Mouse (Mus musculus) heart, adult 2 months (tissue): ENCODE data around the gene Creb1. TPM values are rescaled to one million over a fixed set of nuclear protein-coding genes. Genes with fewer than 3 reads are reported as not detected.
"Not testable (repeated sequence)": the region's sequence is repeated elsewhere in the genome, so short reads cannot be mapped to it uniquely, and the experiment has no call there.

Source experiments
- DNase-seq, 2 experiments: peaks; one replicate each; pipeline ENCODE4 v3.0.0; 2021
- H3K27ac ChIP-seq: fragments of 200-600 bp; 2 replicates; pipeline ENCODE4 v1.8.1; 2022
- H3K27me3 ChIP-seq: fragments of 200-500 bp; 2 replicates; pipeline ENCODE4 v1.6.1; 2012; ENCODE audit warnings: mild to moderate bottlenecking, low read length, inconsistent platforms, mixed read lengths; ENCODE audit not compliant: control insufficient read depth, insufficient read depth
- H3K36me3 ChIP-seq: fragments of 200-500 bp; 2 replicates; pipeline ENCODE4 v1.6.1; 2012; ENCODE audit warnings: low read length, inconsistent platforms; ENCODE audit not compliant: control insufficient read depth, insufficient read depth
- H3K4me1 ChIP-seq: fragments of 200-500 bp; 2 replicates; pipeline ENCODE4 v1.6.1; 2011; ENCODE audit warnings: low read length; ENCODE audit not compliant: control insufficient read depth, insufficient read depth
- H3K4me3 ChIP-seq: fragments of 200-600 bp; 2 replicates; pipeline ENCODE4 v1.8.1; 2022
- H3K79me2 ChIP-seq: fragments of 200-500 bp; replicated peaks from 2 replicates; pipeline ENCODE4 v1.6.1; 2012; ENCODE audit warnings: mild to moderate bottlenecking, inconsistent platforms, low read length, moderate library complexity, mixed read lengths; ENCODE audit not compliant: control insufficient read depth, insufficient read depth
- H3K9ac ChIP-seq: fragments of 200-500 bp; 2 replicates; pipeline ENCODE4 v1.6.1; 2012; ENCODE audit warnings: low read depth, mild to moderate bottlenecking, control low read depth, inconsistent platforms, low read length, mixed read lengths
- CTCF ChIP-seq: fragments of 200-600 bp; IDR thresholded peaks from 2 replicates; pipeline ENCODE4 v1.8.1; 2022; ENCODE audit warnings: antibody characterized with exemption, mild to moderate bottlenecking, moderate library complexity
- EP300 ChIP-seq: fragments of 200-500 bp; IDR thresholded peaks from 2 replicates; pipeline ENCODE4 v1.6.1; 2011; ENCODE audit warnings: low read depth, low read length, control low read depth; ENCODE audit not compliant: insufficient read depth
- POLR2A ChIP-seq: fragments of 200-500 bp; IDR thresholded peaks from 2 replicates; pipeline ENCODE4 v1.6.1; 2011; ENCODE audit warnings: mild to moderate bottlenecking, low read depth, low read length, control low read depth; ENCODE audit not compliant: insufficient read depth
- WGBS: fragments of 180-500 bp; shearing (Covaris S2); methylation state at CpG from one replicate; pipeline ENCODE4 v1.1.7; 2018; 5-methylcytosine and 5-hydroxymethylcytosine counted together
- intact Hi-C: fragments of 180-260 bp; cut with DNase I; formaldehyde crosslinking; loops from one replicate; pipeline ENCODE4 v1.15.1; 2025
- polyA plus RNA-seq: library from polyadenylated mRNA; depleted of rRNA; stranded (reverse); fragments of >200 nt; gene quantifications from 2 replicates; pipeline ENCODE4 v1.2.3, GENCODE M21; 2012
- total RNA-seq, 2 experiments: library from RNA; stranded (reverse); gene quantifications; 2 replicates each; pipeline ENCODE4 v1.2.3; 2021

Gene Creb1
- total and polyA plus RNA-seq, 3 experiments, result 7.5 to 28.8 (median 25.2) TPM

DNA sequence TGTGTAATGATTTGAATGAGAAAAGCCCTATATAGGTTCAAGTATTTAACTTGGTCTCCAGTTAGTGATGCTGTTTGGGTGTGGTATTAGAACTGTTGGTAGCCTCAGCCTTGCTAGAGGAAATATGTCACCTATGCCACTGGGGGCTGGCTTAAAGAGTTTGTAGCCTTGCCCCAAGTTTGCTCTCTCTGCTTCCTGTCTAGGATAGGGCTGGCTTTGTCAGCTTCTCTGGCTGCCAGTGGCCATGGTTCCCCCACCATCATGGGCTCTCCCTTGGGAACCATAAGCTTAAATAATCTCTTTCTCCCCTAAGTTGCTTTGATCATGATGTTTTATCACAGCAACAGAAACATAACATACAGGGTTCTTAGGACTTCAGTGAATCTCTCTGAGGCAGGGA is 92.8 kb downstream of the Creb1 start:
- Histone ChIP-seq H3K9ac (no peak overlapping the region), H3K79me2 (no peaks in the 10 kb centered on the region), H3K4me3 (no peak overlapping the region), H3K36me3 (no peaks in the 10 kb centered on the region), H3K4me1 (no peaks in the 10 kb centered on the region), H3K27ac (no peak overlapping the region), H3K27me3 (no peaks in the 10 kb centered on the region)
- no peak for DNase-seq
- intact Hi-C loops, result no loop called here
- no peak for TF ChIP-seq POLR2A
- no peak for TF ChIP-seq EP300
- TF ChIP-seq CTCF, result no peak

GRCm38 (mm10) chr1:64631526-64631925 is 99.1 kb downstream of the Creb1 start:
- Histone ChIP-seq H3K79me2 (no peaks in the 10 kb centered on the region), H3K9ac (no peak overlapping the region), H3K4me3 (no peak overlapping the region), H3K27ac (no peak overlapping the region), H3K27me3 (no peaks in the 10 kb centered on the region), H3K36me3 (no peaks in the 10 kb centered on the region), H3K4me1 (no peaks in the 10 kb centered on the region)
- no peak for DNase-seq
- intact Hi-C loops, result no loop called here
- 51% methylated on average over 5 of the region's 5 CpGs for WGBS
- TF ChIP-seq EP300, result no peak
- TF ChIP-seq POLR2A, result no peak
- no peak for TF ChIP-seq CTCF

- no peaks in the 10 kb centered on the region for H3K36me3 ChIP-seq
- H3K27ac ChIP-seq, result no peak overlapping the region
- no peak for DNase-seq
- H3K9ac ChIP-seq, result no peak overlapping the region
- intact Hi-C loops, result no loop called here
- H3K79me2 ChIP-seq, result no peaks in the 10 kb centered on the region
- H3K4me1 ChIP-seq, result no peaks in the 10 kb centered on the region
- WGBS, result 57% methylated on average over 3 of the region's 3 CpGs
- no peak overlapping the region for H3K4me3 ChIP-seq
- TF ChIP-seq POLR2A (no peak), CTCF (no peak), EP300 (no peak)
- no peaks in the 10 kb centered on the region for H3K27me3 ChIP-seq
Measured at GRCm38 (mm10) chr1:64633237-64633636, 100.8 kb downstream of the Creb1 start.

DNA sequence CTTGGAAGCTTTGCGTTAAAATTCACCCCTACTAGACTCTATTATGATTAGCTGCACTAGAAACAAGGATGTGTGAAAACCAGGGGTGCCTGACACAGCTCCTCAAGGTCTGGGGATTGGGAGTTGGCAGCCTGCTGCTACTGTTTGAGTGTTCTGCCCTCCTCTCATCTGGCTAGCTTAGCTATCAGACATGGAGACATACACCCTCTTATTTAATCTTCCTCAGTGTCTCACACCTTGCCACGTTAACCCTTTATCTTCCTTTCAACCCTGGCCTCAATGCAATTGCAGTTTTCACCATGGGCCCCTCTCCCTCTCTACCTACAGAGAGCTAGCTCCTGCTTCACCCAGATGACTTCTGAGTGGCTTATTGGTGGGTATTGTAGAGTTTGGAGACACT is 103.2 kb downstream of the Creb1 start:
- H3K9ac ChIP-seq, result no peak overlapping the region
- H3K4me3 ChIP-seq, result no peak overlapping the region
- no peak overlapping the region for H3K27ac ChIP-seq
- intact Hi-C loops, result no loop called here
- DNase-seq, result no peak
- WGBS, result 28% methylated on average over 2 of the region's 2 CpGs
- H3K27me3 ChIP-seq, result no peaks in the 10 kb centered on the region
- no peaks in the 10 kb centered on the region for H3K4me1 ChIP-seq
- H3K79me2 ChIP-seq, result no peaks in the 10 kb centered on the region
- TF ChIP-seq EP300 (no peak), CTCF (no peak), POLR2A (no peak)
- no peaks in the 10 kb centered on the region for H3K36me3 ChIP-seq

DNA sequence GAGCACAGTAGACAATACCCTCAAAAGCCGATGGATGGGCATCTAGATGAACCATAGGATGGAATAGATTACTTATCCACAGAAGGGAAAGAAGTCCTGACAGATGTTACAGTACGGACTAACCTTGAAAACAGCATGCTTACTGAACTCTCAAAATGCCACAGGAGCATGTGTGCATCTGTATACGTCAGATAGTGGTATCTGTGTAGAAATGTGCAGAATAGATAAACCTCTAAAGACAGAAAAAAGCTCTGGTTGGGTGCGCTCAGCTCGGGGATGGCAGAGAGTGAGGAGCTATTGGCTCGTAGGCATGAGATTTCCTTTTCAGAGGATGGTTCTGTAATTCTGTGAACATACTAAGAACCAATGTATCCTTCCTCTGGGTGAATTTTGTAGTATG is 106.8 kb downstream of the Creb1 start:
- H3K9ac ChIP-seq, result no peak overlapping the region
- no peak for DNase-seq
- no peak overlapping the region for H3K4me3 ChIP-seq
- no peaks in the 10 kb centered on the region for H3K36me3 ChIP-seq
- 82% methylated on average over 6 of the region's 6 CpGs for WGBS
- intact Hi-C loops, result no loop called here
- no peaks in the 10 kb centered on the region for H3K79me2 ChIP-seq
- no peaks in the 10 kb centered on the region for H3K27me3 ChIP-seq
- H3K4me1 ChIP-seq, result no peaks in the 10 kb centered on the region
- TF ChIP-seq CTCF, result no peak
- no peak for TF ChIP-seq POLR2A
- no peak for TF ChIP-seq EP300
- H3K27ac ChIP-seq, result no peak overlapping the region

DNA sequence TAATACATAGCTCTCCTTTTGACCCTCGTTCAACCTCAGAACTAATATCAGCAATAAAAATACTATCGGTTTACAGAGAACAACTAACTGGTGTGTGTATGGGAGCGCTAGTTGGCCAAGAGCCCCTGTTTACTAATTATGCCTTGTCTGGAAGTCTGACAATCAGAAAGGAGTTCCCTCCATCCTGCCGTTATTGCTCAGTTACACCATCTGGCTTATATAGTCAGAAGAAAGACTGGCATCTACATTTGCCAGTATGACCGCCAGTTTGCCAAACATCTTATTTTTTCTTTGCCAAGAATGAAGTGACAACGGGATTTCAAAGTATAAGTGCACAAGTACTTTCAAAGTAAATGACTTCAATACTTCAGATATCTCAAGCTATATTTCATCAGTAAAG is 108.6 kb downstream of the Creb1 start:
- WGBS, result 89% methylated on average over 6 of the region's 6 CpGs
- intact Hi-C loops, result no loop called here

DNA sequence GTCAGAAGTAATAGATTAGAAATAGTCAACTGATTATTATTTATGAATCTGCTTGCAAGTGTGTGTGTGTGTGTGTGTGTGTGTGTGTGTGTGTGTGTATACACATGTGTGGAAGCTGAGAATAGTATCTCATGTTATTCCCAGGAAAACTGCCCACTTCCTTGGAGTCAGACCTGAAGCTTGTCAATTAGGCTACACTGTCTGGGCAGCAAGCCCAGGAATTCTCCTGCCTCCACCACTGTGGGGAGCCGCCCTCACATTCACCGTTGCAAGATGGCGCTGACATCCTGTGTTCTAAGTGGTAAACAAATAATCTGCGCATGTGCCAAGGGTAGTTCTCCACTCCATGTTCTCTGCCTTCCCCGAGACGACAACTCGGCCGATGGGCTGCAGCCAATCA is 110.1 kb downstream of the Creb1 start:
- WGBS, result 88% methylated on average over 8 of the region's 8 CpGs
- H3K27ac ChIP-seq, H3K36me3 ChIP-seq, H3K27me3 ChIP-seq, H3K9ac ChIP-seq, H3K4me3 ChIP-seq, DNase-seq, H3K79me2 ChIP-seq, H3K4me1 ChIP-seq, intact Hi-C loops: not testable (repeated sequence)

More for the DNA sequence above, 108.6 kb downstream of the Creb1 start:
- TF ChIP-seq CTCF, result no peak
- TF ChIP-seq EP300, result no peak
- TF ChIP-seq POLR2A, result no peak
- Histone ChIP-seq H3K9ac (no peak overlapping the region), H3K27me3 (no peaks in the 10 kb centered on the region), H3K79me2 (no peaks in the 10 kb centered on the region), H3K4me3 (no peak overlapping the region), H3K4me1 (no peaks in the 10 kb centered on the region), H3K27ac (no peak overlapping the region), H3K36me3 (no peaks in the 10 kb centered on the region)
- DNase-seq, result no peak
